8 mouse cellular contexts compared by ENCODE assay signal in the genomic region with DNA sequence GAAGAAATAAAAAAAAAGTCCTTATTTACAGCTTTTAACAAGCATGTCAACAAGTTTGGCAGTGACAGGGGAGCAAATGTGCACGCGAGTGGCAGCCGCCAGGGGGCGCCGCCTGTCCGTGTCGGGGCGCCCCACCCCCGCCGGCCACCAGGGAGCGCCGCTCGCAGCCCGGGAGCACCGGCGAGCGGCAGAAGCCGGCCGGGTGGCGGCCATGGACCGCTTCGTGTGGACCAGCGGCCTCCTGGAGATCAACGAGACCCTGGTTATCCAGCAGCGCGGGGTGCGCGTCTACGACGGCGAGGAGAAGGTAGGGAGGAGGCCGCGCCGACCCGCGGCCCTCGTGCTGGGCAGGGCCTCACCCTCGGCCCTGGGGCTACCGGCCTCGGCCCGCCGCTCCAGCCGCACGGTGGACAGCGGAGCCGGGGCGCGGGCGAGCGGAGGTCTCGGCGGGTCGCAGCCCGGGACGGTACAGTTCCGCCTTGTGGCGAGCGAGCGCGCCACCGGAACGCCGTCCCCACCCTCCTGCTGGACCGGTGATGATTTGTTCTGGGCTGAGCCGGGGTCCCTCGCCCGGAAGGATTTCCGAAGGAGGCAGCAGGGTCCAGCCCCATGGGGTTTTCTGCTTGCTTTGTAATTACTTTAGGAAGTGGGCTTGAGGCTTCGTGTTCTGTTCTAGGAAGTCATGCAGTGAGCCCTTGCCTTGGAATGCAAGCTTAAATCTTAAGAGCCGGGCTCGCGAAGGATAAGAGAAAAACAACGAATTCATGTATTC. TPM values are rescaled to one million over a fixed set of nuclear protein-coding genes. Genes with fewer than 3 reads are reported as not detected.
DNase-seq lines count a peak whose midpoint lies in the region; ATAC-seq and TF ChIP-seq lines count a peak whose summit lies in the region.

TSS of gene Vps36 (plus strand) at position 150 of the 772 bp plus-strand sequence.

- WGBS in heart, embryonic 10.5 days: under 1% methylated on average over 73 of the region's 73 CpGs
- WGBS in kidney, embryonic 15.5 days: under 1% methylated on average over 73 of the region's 73 CpGs

- H3K27me3 ChIP-seq in heart, embryonic 10.5 days (ENCODE audit: insufficient read depth, poor library complexity, severe bottlenecking): no peaks in the 10 kb centered on the region
- H3K27me3 ChIP-seq in kidney, embryonic 15.5 days: 0 out of 2 replicates have a peak, but pooled peaks cover 3% of the 10 kb centered on the region

- peak within 1 kb of the TSS; percentile 62 for H3K4me2 ChIP-seq in kidney, embryonic 15.5 days

- peak within 1 kb of the TSS; percentile 90 for H3K27ac ChIP-seq in bone marrow macrophage, adult 2 months (ENCODE audit: insufficient read depth, low read depth, low read length)
- peak within 1 kb of the TSS; percentile 99 for H3K27ac ChIP-seq in embryonic fibroblast, embryonic 13.5 days (ENCODE audit: insufficient read depth, low read length)
- H3K27ac ChIP-seq in heart, embryonic 10.5 days: peak within 1 kb of the TSS; percentile 98
- H3K27ac ChIP-seq in kidney, embryonic 15.5 days: peak within 1 kb of the TSS; percentile 99

- TF ChIP-seq POLR2A in bone marrow macrophage, adult 2 months (IDR thresholded peaks at IDR 0.05; ENCODE audit: borderline replicate concordance, low read depth, low read length): no peak; the same call in 1 of the 2 replicates
- TF ChIP-seq POLR2A in embryonic fibroblast, embryonic 13.5 days (IDR thresholded peaks at IDR 0.05; ENCODE audit: low read depth, low read length): peak; percentile 79

- H3K9me3 ChIP-seq in heart, embryonic 10.5 days: no peaks in the 10 kb centered on the region
- H3K9me3 ChIP-seq in kidney, embryonic 15.5 days (replicated peaks): no peaks in the 10 kb centered on the region

- peak; percentile 97 for TF ChIP-seq CTCF in bone marrow macrophage, adult 2 months (IDR thresholded peaks at IDR 0.05; ENCODE audit: low read depth, low read length)
- peak; percentile 75 for TF ChIP-seq CTCF in embryonic fibroblast, embryonic 13.5 days (IDR thresholded peaks at IDR 0.05; ENCODE audit: borderline replicate concordance, insufficient read depth, low read length)

- ATAC-seq in kidney, embryonic 15.5 days (replicated peaks; ENCODE audit: low FRiP score): peak; percentile 95
- ATAC-seq in monocyte, adult 5-6 weeks (replicated peaks; ENCODE audit: insufficient number of reproducible peaks, low FRiP score, low TSS enrichment, poor library complexity, severe bottlenecking): peak; percentile 76

- peak within 1 kb of the TSS; percentile 92 for H3K4me3 ChIP-seq in bone marrow macrophage, adult 2 months (ENCODE audit: insufficient read depth, low read length)
- peak within 1 kb of the TSS; percentile 98 for H3K4me3 ChIP-seq in embryonic fibroblast, embryonic 13.5 days (ENCODE audit: insufficient read depth, low read length)
- peak within 1 kb of the TSS; percentile 87 for H3K4me3 ChIP-seq in heart, embryonic 10.5 days
- peak within 1 kb of the TSS; percentile 83 for H3K4me3 ChIP-seq in kidney, embryonic 15.5 days (replicated peaks)

- peak; percentile 89 for DNase-seq in A20 (ENCODE audit: low read depth, low spot score)
- peak; percentile 92 for DNase-seq in heart, embryonic 10.5 days (ENCODE audit: low spot score)
- DNase-seq in liver: peak; percentile 90
- peak; percentile 90 to 98 for DNase-seq in spleen, postnatal 4 days (ENCODE audit: low spot score in 2 of 2)

- H3K36me3 ChIP-seq in heart, embryonic 10.5 days: peaks cover 2% of the 10 kb centered on the region; the same call in 1 of the 2 replicates
- no peaks in the 10 kb centered on the region for H3K36me3 ChIP-seq in kidney, embryonic 15.5 days

- H3K9ac ChIP-seq in kidney, embryonic 15.5 days: peak within 1 kb of the TSS; percentile 76

- H3K4me1 ChIP-seq in bone marrow macrophage, adult 2 months (ENCODE audit: control insufficient read depth, insufficient read depth, low read length): peaks cover 7% of the 10 kb centered on the region; the same call in 1 of the 2 replicates
- H3K4me1 ChIP-seq in embryonic fibroblast, embryonic 13.5 days (ENCODE audit: control insufficient read depth, insufficient read depth, low read length): peaks cover 3% of the 10 kb centered on the region; the same call in 1 of the 2 replicates
- peaks cover 12% of the 10 kb centered on the region for H3K4me1 ChIP-seq in heart, embryonic 10.5 days
- peaks cover 17% of the 10 kb centered on the region for H3K4me1 ChIP-seq in kidney, embryonic 15.5 days

RNA-seq across cellular contexts. Expression of gene Vps36, which starts in this region (rescaled TPM):
- polyA plus RNA-seq in bone marrow macrophage, adult 2 months (2012; ENCODE audit: insufficient read depth, insufficient read length, missing spikeins): 27.4 and 34.3 TPM in 2 replicates
- polyA plus RNA-seq in embryonic fibroblast, embryonic 13.5 days (2011; ENCODE audit: insufficient read length, low read depth, missing spikeins): 29.0 and 43.9 TPM in 2 replicates
- 26.6 and 31.5 TPM in 2 replicates for polyA plus RNA-seq in heart, embryonic 10.5 days (2016; fragmentation: Nextera tagmentation; extraction: Ambion mirVana)
- polyA plus RNA-seq in kidney, embryonic 15.5 days (2015; fragmentation: Nextera tagmentation; extraction: Ambion mirVana): 38.3 and 40.6 TPM in 2 replicates
- total RNA-seq in monocyte, adult 5-6 weeks (2017): 40.5 to 54.9 TPM (median 49.6 TPM) in 3 replicates

Comparison
In these comparisons a context has a peak if more than half of its experiments do, and no peak if none do; other contexts are left out.
1. Peak in every context shown above with its lines: DNase-seq, ATAC-seq, H3K4me3 ChIP-seq and H3K27ac ChIP-seq.